Mouse (Mus musculus): ENCODE results near the gene Epha1.

- TF ChIP-seq POLR2A (IDR thresholded peaks at IDR 0.05; ENCODE audit: low read depth, low read length): no peak
- TF ChIP-seq CTCF (IDR thresholded peaks at IDR 0.05; ENCODE audit: borderline replicate concordance, insufficient read depth, low read length): no peak
These were observed 32.1 kb upstream of the Epha1 start, which contains the start of gene Tas2r135 for GRCm38 (mm10) chr6:42405134-42405533.
